18 mouse cellular contexts compared by ENCODE assay signal in the genomic region with DNA sequence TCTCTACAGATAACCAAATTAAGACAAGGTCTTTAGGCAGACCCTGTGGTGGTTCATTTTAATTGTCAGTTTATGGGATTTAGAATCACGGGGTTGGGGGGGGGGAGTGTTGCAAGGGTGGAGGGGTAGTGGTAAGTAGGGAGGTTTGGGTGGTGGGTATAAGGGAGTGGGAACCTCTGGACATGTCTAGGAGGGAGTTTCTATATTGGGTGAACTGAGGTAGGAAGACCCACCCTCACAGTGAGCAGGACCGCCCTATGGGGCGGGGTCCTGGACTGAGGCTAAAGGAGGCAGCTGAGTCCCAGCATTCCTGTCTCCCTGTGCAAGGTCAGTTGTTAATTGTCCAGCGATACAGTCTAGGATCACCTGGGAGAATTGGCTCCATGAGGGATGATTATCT. TPM values are rescaled to one million over a fixed set of nuclear protein-coding genes. Genes with fewer than 3 reads are reported as not detected.
"Had no signal": no experiment of that assay in that cellular context is flagged by ENCODE, and none has a peak within 500 bp of the region (broad histone marks: within the 10 kb centered on the region; RNA-seq: fewer than 3 reads in every experiment).

No protein-coding gene starts in this region.

- H3K36me3 ChIP-seq: liver, embryonic 13.5 days; stomach, embryonic 15.5 days had no signal

- ATAC-seq: intestine, postnatal 0 days had no signal

- H3K4me1 ChIP-seq: liver, embryonic 13.5 days; stomach, embryonic 15.5 days had no signal

- H3K9ac ChIP-seq: liver, embryonic 13.5 days; stomach, embryonic 15.5 days had no signal

- H3K4me3 ChIP-seq: liver, embryonic 13.5 days; stomach, embryonic 15.5 days had no signal

- H3K27me3 ChIP-seq: liver, embryonic 13.5 days; stomach, embryonic 15.5 days had no signal

- H3K4me2 ChIP-seq: liver, embryonic 13.5 days; midbrain, embryonic 11.5 days; stomach, embryonic 15.5 days had no signal

- H3K9me3 ChIP-seq: liver, embryonic 13.5 days; megakaryocyte, embryonic 14.5 days; stomach, embryonic 15.5 days had no signal

- H3K27ac ChIP-seq: liver, embryonic 13.5 days; macrophage; stomach, embryonic 15.5 days had no signal

- DNase-seq: kidney, adult 2 months; kidney, postnatal 10 days; kidney, postnatal 4 days; left cerebral cortex, postnatal 4 days; liver, embryonic 13.5 days; lung, adult 2 months; midbrain, embryonic 14.5 days; right cerebral cortex, adult 18-20 months; right cerebral cortex, postnatal 14 days; right cerebral cortex, postnatal 4 days; thymus, adult 18-20 months; thymus, postnatal 36 days had no signal

RNA-seq across cellular contexts. Expression of a gene that starts 42.0 kb away (rescaled TPM):
- total RNA-seq: midbrain, postnatal 0 days had no signal
- polyA plus RNA-seq: midbrain, embryonic 11.5 days had no signal
